Mouse (Mus musculus): Measurements from ENCODE around the gene Chml.

Gene Chml

DNA sequence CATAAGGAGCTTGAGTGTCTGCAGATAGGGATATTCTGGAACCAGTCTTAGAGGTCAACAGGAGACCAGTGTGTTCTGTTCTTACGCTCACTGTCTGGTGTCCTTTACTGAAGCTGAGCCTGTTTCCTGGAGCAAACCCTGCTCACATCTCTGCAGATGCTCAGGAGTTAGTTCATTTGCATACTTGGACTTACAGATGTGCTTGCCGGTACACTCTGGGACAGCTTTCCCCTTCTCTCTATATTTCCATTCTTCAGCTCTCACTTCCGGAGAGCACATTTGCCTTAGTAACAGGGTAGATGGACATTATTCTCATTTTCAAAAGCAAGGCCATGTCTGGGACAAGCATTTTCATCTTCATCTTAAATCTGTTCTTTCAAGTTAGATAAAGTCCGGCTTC is 44.1 kb downstream of the Chml start:
- no peak for DNase-seq (ENCODE audit: low spot score)

DNA sequence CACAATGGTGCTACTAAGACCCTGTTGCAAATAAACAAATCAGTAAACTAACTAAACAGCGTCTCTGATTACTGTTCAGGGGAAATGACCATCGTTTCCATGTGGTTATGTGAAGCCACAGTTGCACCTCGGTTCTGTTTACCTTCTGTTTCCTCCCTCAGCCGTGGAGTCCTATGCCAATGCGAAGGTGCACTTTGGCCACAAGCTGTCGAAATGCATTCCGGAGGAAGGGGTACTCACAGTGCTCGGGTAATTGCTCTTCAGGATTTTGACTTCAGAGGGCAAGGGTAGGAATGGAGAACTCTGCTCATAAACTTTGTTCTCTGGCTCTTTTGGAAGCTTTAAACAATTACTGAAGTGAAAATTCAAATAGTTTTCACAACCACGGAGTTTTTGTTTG is 45.7 kb downstream of the Chml start:
- no peak for DNase-seq (ENCODE audit: low spot score)

DNA sequence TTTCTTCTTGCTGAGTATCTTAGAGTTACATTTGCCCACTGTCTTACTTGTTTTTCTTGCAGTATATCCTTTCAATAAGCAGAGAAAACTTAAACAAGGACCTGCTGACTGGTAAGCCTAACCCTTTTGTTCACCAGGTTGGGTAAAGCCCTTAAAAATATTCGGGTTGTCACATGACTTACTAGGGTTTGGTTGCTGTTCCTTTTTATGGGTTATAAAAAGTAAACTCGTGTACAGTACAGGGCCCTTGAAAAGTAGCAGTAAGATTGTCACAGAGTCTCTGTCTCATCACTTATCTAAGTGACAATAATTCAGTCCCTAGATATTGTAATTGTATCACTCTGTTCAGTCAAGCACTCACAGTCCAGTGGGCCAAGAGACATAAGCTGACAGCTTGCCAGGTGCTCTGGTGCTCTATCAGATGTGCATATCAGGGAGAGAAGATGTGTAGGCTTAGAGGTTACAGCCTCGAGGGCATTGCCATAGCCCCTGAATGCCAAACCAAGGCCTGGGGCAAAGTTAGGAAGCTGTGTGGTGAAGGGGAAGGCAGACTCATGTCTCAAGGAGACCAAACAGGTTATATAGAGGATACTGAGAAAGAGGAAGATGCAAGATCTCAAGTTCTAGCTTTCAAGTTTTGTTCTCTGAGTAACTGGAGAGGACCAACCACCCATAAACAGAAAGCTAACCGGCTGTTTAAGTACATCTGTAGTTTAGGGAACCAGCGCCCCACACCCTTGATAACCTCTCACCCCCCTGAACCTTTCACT is 49.0 kb downstream of the Chml start:
- no peak for DNase-seq (ENCODE audit: low spot score)

DNA sequence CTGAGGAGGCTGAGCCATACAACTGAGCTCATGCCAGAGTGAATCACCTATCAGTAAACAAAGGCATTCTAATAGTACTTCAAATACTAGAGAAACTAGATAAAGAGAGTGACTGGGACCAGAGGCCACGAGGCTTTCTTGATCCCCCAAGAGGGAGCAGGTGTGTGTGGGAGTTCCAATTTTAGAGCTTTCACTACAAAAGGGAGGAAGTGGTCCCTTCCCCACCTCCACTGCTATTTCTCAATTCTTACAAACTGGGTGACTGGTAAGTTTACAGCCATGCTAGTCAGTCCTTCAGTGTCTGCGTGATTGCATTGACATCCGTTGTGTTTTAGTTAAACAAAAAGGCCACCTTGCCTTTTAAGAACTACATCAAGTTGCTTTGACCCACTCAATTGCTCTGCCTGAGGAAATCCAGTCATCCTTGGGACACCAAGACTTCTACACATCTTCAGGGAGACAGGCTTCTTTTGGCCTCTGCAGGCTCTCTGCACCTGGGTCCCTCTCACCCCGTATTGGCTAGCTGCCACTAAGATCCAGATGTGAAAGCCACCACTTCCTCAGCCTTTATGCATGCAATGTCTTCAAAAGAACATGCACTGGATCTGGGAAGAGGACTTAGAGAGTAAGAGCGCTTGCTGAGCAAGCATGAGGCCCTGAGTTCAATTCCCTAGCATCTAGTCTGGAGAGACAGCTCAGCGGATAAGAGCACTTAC is 52.1 kb downstream of the Chml start:
- DNase-seq (ENCODE audit: low spot score) = no peak

DNA sequence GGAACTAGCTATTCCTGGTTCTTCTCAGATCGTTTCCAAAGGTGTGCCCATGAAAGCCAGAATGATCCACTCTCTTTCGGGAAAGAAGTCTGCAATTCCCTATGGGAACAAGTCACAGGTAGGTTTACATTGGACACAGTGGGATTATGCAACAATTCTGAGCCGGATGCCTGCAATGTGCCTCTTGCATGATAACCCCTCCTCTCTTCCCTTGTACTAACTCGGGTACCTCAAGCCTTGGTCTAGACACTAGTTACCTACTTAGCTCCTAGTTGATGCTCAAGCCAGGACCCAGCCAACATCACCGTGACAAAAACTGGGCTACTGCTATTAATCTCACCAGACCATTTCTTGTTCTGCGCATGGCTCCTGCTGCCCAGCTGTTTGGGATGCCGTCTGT is 53.6 kb downstream of the Chml start:
- no peak for DNase-seq (ENCODE audit: low spot score)

DNA sequence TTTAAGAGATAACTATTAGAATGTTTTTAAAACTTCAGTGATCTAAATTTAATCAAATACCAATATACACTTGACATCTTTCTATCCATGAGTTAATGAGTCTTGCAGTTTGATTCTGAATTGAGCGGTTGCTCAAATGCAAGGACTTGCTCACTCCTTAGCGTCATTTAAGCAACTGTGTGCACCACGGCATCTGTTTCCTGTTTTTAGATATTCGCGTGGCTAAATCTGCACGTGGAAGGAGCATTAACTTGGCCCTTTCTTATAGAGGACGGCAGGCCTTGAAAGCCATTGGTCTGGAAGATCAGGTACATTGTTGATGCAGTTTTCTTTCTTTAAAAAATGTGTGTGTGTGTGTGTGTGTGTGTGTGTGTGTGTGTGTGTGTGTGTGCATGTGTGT is 55.0 kb downstream of the Chml start:
- DNase-seq (ENCODE audit: low spot score) = no peak

DNA sequence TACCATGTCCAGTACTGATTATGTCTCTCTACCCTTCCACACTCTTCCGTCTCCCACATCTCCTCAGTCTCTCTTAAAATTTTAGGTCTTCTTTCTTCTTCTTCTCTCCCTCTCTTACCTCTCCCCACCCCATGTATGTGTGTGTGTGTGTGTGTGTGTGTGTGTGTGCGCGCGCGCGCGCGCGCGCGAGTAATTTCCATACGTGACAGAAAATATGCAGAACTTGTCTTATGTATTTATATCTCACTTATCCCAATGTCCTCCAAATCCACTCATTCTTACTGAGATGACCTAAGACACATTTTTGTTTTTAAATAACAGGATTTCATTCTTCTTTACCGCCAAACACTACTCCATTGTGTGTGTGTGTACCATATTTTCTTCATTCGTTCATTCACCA is 60.2 kb downstream of the Chml start:
- DNase-seq (ENCODE audit: low spot score) = no peak

Measured in layer of hippocampus, adult 9-10 months (tissue).